Mouse (Mus musculus) limb, embryonic 12.5 days (tissue): ENCODE measurements around the gene Rhob. TPM values are rescaled to one million over a fixed set of nuclear protein-coding genes. Genes with fewer than 3 reads are reported as not detected.
"Not testable (repeated sequence)": the region's sequence is repeated elsewhere in the genome, so short reads cannot be mapped to it uniquely, and the experiment has no call there.

Source experiments
- ATAC-seq: fragments of 200-750 bp; cut with Nextera tagmentation; 2 replicates; pipeline ENCODE4 v1.8.0; 2017; ENCODE audit warnings: low read depth, moderate TSS enrichment; ENCODE audit not compliant: insufficient number of reproducible peaks, insufficient read depth, low FRiP score, low TSS enrichment
- H3K27ac ChIP-seq: fragments of 300-500 bp; sonication (generic); 2 replicates; pipeline ENCODE4 v1.5.1; 2016; ENCODE audit warnings: mild to moderate bottlenecking, moderate library complexity
- H3K27me3 ChIP-seq: fragments of 300-500 bp; sonication (generic); 2 replicates; pipeline ENCODE4 v1.6.1; 2016; ENCODE audit warnings: mild to moderate bottlenecking, moderate library complexity
- H3K36me3 ChIP-seq: fragments of 300-500 bp; sonication (generic); 2 replicates; pipeline ENCODE4 v1.6.1; 2016; ENCODE audit warnings: mild to moderate bottlenecking, moderate library complexity
- H3K4me1 ChIP-seq: fragments of 300-500 bp; sonication (generic); replicated peaks from 2 replicates; pipeline ENCODE4 v1.6.1; 2016
- H3K4me2 ChIP-seq: fragments of 300-500 bp; sonication (generic); 2 replicates; pipeline ENCODE4 v1.6.1; 2016; ENCODE audit warnings: mild to moderate bottlenecking, moderate library complexity
- H3K4me3 ChIP-seq: fragments of 300-500 bp; sonication (generic); replicated peaks from 2 replicates; pipeline ENCODE4 v1.5.1; 2016; ENCODE audit warnings: mild to moderate bottlenecking
- H3K9ac ChIP-seq: fragments of 300-500 bp; sonication (generic); replicated peaks from 2 replicates; pipeline ENCODE4 v1.6.1; 2016; ENCODE audit warnings: mild to moderate bottlenecking, moderate library complexity
- H3K9me3 ChIP-seq: fragments of 300-500 bp; sonication (generic); 2 replicates; pipeline ENCODE4 v1.6.1; 2016; ENCODE audit warnings: mild to moderate bottlenecking, moderate library complexity
- WGBS: fragments of 180-500 bp; shearing (Covaris S2); methylation state at CpG from one replicate; pipeline ENCODE4 v1.1.7; 2016; 5-methylcytosine and 5-hydroxymethylcytosine counted together
- polyA plus RNA-seq: library from polyadenylated mRNA; unstranded; fragments of >200 nt; fragmentation: Nextera tagmentation; extraction: Ambion mirVana; gene quantifications from 2 replicates; pipeline ENCODE4 v1.2.1, GENCODE M21; 2016

The Rhob gene
- polyA plus RNA-seq, 1 experiment from 2014 or later = 35.1 TPM

- Histone ChIP-seq H3K9ac (no peak overlapping the region), H3K4me3 (no peak overlapping the region), H3K27ac (no peak overlapping the region), H3K27me3 (no peaks in the 10 kb centered on the region), H3K9me3 (no peaks in the 10 kb centered on the region), H3K4me1 (peaks cover 3% of the 10 kb centered on the region; the same call in 1 of the 2 replicates), H3K4me2 (no peak overlapping the region), H3K36me3 (no peaks in the 10 kb centered on the region)
- WGBS = 92% methylated on average over 25 of the region's 25 CpGs
- no peak for ATAC-seq
Observed at GRCm38 (mm10) chr12:8469742-8470494, 29.9 kb downstream of the Rhob start.

- ATAC-seq = no peak
- Histone ChIP-seq H3K36me3 (no peaks in the 10 kb centered on the region), H3K9me3 (no peaks in the 10 kb centered on the region), H3K4me3 (no peak overlapping the region), H3K4me2 (no peak overlapping the region), H3K4me1 (peaks cover 3% of the 10 kb centered on the region; the same call in 1 of the 2 replicates), H3K27me3 (no peaks in the 10 kb centered on the region), H3K9ac (no peak overlapping the region), H3K27ac (no peak overlapping the region)
Observed at GRCm38 (mm10) chr12:8468221-8468865, 31.5 kb downstream of the Rhob start.

- Histone ChIP-seq H3K9me3 (no peaks in the 10 kb centered on the region), H3K4me1 (peaks cover 3% of the 10 kb centered on the region; the same call in 1 of the 2 replicates), H3K9ac (no peak overlapping the region), H3K27ac (no peak overlapping the region), H3K4me2 (no peak overlapping the region), H3K36me3 (no peaks in the 10 kb centered on the region), H3K4me3 (no peak overlapping the region), H3K27me3 (no peaks in the 10 kb centered on the region)
- no peak for ATAC-seq
- 60% methylated on average over 12 of the region's 12 CpGs for WGBS
Observed at GRCm38 (mm10) chr12:8467029-8467924, 32.5 kb downstream of the Rhob start.

GRCm38 (mm10) chr12:8465680-8466079 lies 34.1 kb downstream of the Rhob start:
- Histone ChIP-seq H3K4me1 (peaks cover 3% of the 10 kb centered on the region; the same call in 1 of the 2 replicates), H3K9me3 (no peaks in the 10 kb centered on the region), H3K9ac (no peak overlapping the region), H3K27me3 (no peaks in the 10 kb centered on the region), H3K4me3 (no peak overlapping the region), H3K27ac (no peak overlapping the region), H3K4me2 (no peak overlapping the region), H3K36me3 (no peaks in the 10 kb centered on the region)
- no peak for ATAC-seq
- WGBS = 78% methylated on average over 3 of the region's 3 CpGs

DNA sequence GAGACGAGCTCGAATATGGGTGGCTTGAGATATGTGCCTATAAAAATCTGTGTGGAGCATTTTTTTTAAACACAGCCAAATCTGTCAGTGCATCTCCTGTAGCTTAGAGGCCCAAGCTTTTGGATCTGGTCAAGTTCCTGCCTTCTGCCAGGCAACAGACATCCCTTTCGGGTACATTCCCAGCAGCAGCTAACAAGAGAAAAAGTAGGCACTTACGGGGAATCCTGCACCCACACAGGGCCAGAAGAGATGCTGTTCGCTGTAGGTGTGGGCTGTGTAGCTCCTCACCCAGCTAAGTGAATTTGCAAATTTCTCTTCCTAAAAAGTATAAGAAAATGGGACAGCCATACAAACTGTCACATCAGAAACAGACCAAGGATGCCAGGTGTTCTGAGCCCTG lies 34.8 kb downstream of the Rhob start:
- Histone ChIP-seq H3K4me1 (peaks cover 3% of the 10 kb centered on the region; the same call in 1 of the 2 replicates), H3K36me3 (no peaks in the 10 kb centered on the region), H3K4me2 (no peak overlapping the region), H3K4me3 (no peak overlapping the region), H3K27ac (no peak overlapping the region), H3K9me3 (no peaks in the 10 kb centered on the region), H3K27me3 (no peaks in the 10 kb centered on the region), H3K9ac (no peak overlapping the region)
- WGBS = 82% methylated on average over 5 of the region's 5 CpGs
- ATAC-seq = no peak

- Histone ChIP-seq H3K4me3 (no peak overlapping the region), H3K9ac (no peak overlapping the region), H3K9me3 (no peaks in the 10 kb centered on the region), H3K36me3 (no peaks in the 10 kb centered on the region), H3K27me3 (no peaks in the 10 kb centered on the region), H3K4me1 (peaks cover 3% of the 10 kb centered on the region; the same call in 1 of the 2 replicates), H3K4me2 (no peak overlapping the region), H3K27ac (no peak overlapping the region)
- WGBS = 52% methylated on average over 3 of the region's 3 CpGs
- ATAC-seq = no peak
Observed at GRCm38 (mm10) chr12:8463599-8464160, 36.1 kb downstream of the Rhob start.

GRCm38 (mm10) chr12:8462533-8462932 lies 37.3 kb downstream of the Rhob start:
- H3K9ac ChIP-seq = no peak overlapping the region
- H3K4me2 ChIP-seq = no peak overlapping the region
- no peaks in the 10 kb centered on the region for H3K9me3 ChIP-seq
- H3K27me3 ChIP-seq = no peaks in the 10 kb centered on the region
- ATAC-seq = no peak
- 88% methylated on average over 5 of the region's 5 CpGs for WGBS
- no peaks in the 10 kb centered on the region for H3K36me3 ChIP-seq
- H3K27ac ChIP-seq = no peak overlapping the region
- peaks cover 1% of the 10 kb centered on the region for H3K4me1 ChIP-seq
- H3K4me3 ChIP-seq = no peak overlapping the region

DNA sequence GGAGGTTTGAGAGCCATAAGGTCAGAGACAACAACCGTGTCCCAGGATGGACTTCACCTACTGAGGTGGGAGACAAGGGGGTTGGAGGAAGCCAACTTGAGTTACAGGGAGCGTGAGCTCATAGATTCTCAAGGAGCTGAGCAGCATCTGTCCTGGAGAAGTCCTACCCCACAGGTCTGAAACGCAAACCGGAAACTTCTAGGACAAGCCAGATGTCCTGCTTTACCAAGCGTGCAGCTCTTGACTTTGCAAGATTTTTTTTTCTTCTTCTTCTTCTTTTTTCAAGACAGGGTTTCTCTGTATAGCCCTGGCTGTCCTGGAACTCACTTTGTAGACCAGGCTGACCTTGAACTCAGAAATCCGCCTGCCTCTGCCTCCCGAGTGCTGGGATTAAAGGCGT lies 38.2 kb downstream of the Rhob start:
- not testable (repeated sequence) for H3K27ac ChIP-seq, ATAC-seq, H3K27me3 ChIP-seq, H3K36me3 ChIP-seq, H3K4me3 ChIP-seq, H3K4me1 ChIP-seq, H3K4me2 ChIP-seq, H3K9ac ChIP-seq, H3K9me3 ChIP-seq
- 92% methylated on average over 8 of the region's 8 CpGs for WGBS

GRCm38 (mm10) chr12:8458400-8458799 lies 41.4 kb downstream of the Rhob start:
- Histone ChIP-seq H3K4me1 (peaks cover 9% of the 10 kb centered on the region), H3K27me3 (no peaks in the 10 kb centered on the region), H3K4me3 (no peak overlapping the region), H3K36me3 (no peaks in the 10 kb centered on the region), H3K27ac (no peak overlapping the region), H3K4me2 (no peak overlapping the region), H3K9ac (no peak overlapping the region), H3K9me3 (no peaks in the 10 kb centered on the region)
- WGBS = 79% methylated on average over 8 of the region's 8 CpGs
- no peak for ATAC-seq

GRCm38 (mm10) chr12:8457052-8457451 lies 42.8 kb downstream of the Rhob start:
- no peak for ATAC-seq
- Histone ChIP-seq H3K27me3 (no peaks in the 10 kb centered on the region), H3K36me3 (no peaks in the 10 kb centered on the region), H3K9me3 (no peaks in the 10 kb centered on the region), H3K27ac (no peak overlapping the region), H3K4me2 (no peak overlapping the region), H3K4me3 (no peak overlapping the region), H3K9ac (no peak overlapping the region), H3K4me1 (peaks cover 9% of the 10 kb centered on the region)
- 58% methylated on average over 5 of the region's 5 CpGs for WGBS

GRCm38 (mm10) chr12:8455046-8455445 lies 44.8 kb downstream of the Rhob start:
- Histone ChIP-seq H3K9ac (no peak overlapping the region), H3K27ac (no peak overlapping the region), H3K9me3 (no peaks in the 10 kb centered on the region), H3K4me1 (peaks cover 15% of the 10 kb centered on the region), H3K36me3 (no peaks in the 10 kb centered on the region), H3K4me2 (no peak overlapping the region), H3K27me3 (no peaks in the 10 kb centered on the region), H3K4me3 (no peak overlapping the region)
- WGBS = 52% methylated on average over 2 of the region's 2 CpGs
- ATAC-seq = no peak
